Mouse (Mus musculus) lung, adult 2 months (tissue): ENCODE data around the gene Itga7. TPM values are rescaled to one million over a fixed set of nuclear protein-coding genes. Genes with fewer than 3 reads are reported as not detected.

ENCODE experiments used
- DNase-seq: peaks from one replicate; pipeline ENCODE4 v3.0.0; 2022
- H3K4me1 ChIP-seq: fragments of 200-500 bp; 2 replicates; pipeline ENCODE4 v1.6.1; 2011; ENCODE audit warnings: low read length; ENCODE audit not compliant: control insufficient read depth, insufficient read depth
- H3K4me3 ChIP-seq: fragments of 200-500 bp; replicated peaks from 2 replicates; pipeline ENCODE3; 2011; ENCODE audit warnings: low read depth, mild to moderate bottlenecking, control low read depth, low read length; ENCODE audit errors: extremely low read depth
- CTCF ChIP-seq: fragments of 200-500 bp; IDR thresholded peaks from 2 replicates; pipeline ENCODE4 v1.5.1; 2011; ENCODE audit warnings: mild to moderate bottlenecking, low read length, control low read depth; ENCODE audit not compliant: insufficient read depth
- POLR2A ChIP-seq: fragments of 200-500 bp; IDR thresholded peaks from 2 replicates; pipeline ENCODE4 v1.6.1; 2011; ENCODE audit warnings: low read depth, mild to moderate bottlenecking, control low read depth, low read length, borderline replicate concordance; ENCODE audit errors: extremely low read depth
- WGBS: fragments of 180-500 bp; shearing (Covaris S2); methylation state at CpG from one replicate; pipeline ENCODE4 v1.1.7; 2018; 5-methylcytosine and 5-hydroxymethylcytosine counted together
- polyA plus RNA-seq: library from polyadenylated mRNA; depleted of rRNA; stranded (reverse); fragments of >200 nt; gene quantifications from 2 replicates; pipeline ENCODE4 v1.2.3, GENCODE M21; 2012

Itga7 gene
- polyA plus RNA-seq, 1 experiment = 37.6 TPM

DNA sequence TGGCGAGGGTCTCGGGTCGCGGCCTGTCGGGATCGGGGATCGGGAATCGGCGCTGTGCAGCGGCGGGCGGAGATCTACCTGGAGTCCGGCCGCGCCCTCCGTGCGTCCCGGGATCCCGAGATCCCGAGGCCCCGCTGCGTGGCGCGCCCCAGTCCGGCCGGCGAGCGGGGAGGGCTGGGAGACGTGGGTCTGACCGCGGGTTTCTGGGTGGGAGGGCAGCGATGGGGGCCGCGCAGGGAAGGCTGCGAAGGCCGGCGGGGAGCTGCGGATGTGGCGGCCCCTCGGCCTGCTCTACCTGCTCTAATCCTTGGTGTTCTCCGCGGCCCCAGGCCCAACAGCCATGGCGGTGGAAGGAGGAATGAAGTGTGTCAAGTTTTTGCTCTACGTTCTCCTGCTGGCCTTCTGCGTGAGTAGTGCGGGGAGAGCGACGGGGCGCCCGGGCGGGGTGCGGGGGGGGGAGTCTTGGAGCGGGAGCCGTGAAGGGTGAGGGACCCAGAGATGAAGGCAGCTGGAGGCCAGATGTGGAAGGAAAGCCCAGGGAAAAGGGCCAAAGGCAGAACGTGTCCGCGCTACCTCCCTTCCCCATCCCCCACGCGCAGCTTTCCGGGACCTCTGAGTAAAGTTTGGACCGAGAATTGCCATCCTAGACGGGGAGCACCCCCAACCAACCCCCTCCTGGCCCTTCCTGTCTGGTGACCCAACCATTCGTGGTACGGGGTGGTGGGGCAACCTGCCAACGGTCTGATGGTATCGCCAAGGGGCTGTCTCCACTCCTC lies 23.4 kb upstream of the Itga7 start:
- DNase-seq = peak; percentile 54
- H3K4me1 ChIP-seq = no peaks in the 10 kb centered on the region
- WGBS = 2% methylated on average over 65 of the region's 66 CpGs
- H3K4me3 ChIP-seq = peak overlapping the region; percentile 65
- no peak for TF ChIP-seq CTCF
- no peak for TF ChIP-seq POLR2A

DNA sequence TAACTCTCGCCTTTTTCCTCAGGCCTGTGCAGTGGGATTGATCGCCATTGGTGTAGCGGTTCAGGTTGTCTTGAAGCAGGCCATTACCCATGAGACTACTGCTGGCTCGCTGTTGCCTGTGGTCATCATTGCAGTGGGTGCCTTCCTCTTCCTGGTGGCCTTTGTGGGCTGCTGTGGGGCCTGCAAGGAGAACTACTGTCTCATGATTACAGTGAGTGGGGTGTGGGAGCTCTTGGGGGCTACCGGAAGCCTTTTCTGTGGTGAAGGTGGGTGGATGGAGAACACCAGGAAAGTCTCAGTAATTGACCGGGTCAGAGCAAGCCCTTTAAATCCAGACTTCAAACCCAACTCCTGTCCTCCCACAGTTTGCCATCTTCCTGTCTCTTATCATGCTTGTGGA lies 22.2 kb upstream of the Itga7 start:
- WGBS = 79% methylated on average over 6 of the region's 6 CpGs
- no peak overlapping the region for H3K4me3 ChIP-seq
- no peak for TF ChIP-seq CTCF
- no peak for TF ChIP-seq POLR2A
- no peaks in the 10 kb centered on the region for H3K4me1 ChIP-seq
- DNase-seq = no peak

DNA sequence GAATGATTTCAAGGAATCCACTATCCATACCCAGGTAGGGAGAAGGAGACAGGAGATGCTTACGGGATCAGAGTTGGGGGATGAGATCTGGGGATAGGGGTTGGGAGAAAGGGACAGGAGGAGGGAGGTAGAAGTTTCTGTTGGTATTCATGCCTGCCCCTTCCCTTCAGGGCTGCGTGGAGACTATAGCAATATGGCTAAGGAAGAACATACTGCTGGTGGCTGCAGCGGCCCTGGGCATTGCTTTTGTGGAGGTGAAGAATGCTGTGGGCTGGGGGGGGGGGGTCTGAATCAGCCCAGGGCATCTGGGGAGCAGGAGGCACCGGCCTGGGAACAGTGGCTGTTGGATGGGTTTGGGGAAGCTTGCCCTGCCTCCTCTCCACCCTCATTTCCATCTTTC lies 21.4 kb upstream of the Itga7 start:
- TF ChIP-seq POLR2A (no peak), CTCF (no peak)
- DNase-seq = no peak
- WGBS = 83% methylated on average over 4 of the region's 4 CpGs
- no peak overlapping the region for H3K4me3 ChIP-seq
- no peaks in the 10 kb centered on the region for H3K4me1 ChIP-seq

DNA sequence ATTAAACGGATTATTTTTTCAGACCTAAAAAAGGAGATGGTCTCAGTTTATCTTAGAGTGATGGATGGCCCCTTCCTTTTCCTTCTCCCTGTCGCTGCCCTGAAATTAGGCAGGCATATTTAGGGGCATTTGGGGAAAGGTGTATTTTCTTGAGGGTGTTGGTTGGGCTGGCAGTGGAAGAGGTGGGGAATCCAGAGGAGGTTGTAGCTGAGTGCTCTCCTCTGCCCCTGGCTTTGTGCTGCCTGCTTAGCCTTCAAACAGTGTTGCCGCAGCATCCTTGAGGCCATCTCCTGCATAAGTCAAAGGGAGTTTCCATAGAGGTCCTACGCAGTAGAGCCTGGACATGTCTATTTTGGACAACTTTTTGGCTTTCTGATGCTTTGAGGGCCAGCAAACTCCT lies 20.8 kb upstream of the Itga7 start:
- DNase-seq = no peak
- TF ChIP-seq CTCF (no peak), POLR2A (no peak)
- WGBS = 70% methylated on average over 4 of the region's 4 CpGs
- no peaks in the 10 kb centered on the region for H3K4me1 ChIP-seq
- H3K4me3 ChIP-seq = no peak overlapping the region

DNA sequence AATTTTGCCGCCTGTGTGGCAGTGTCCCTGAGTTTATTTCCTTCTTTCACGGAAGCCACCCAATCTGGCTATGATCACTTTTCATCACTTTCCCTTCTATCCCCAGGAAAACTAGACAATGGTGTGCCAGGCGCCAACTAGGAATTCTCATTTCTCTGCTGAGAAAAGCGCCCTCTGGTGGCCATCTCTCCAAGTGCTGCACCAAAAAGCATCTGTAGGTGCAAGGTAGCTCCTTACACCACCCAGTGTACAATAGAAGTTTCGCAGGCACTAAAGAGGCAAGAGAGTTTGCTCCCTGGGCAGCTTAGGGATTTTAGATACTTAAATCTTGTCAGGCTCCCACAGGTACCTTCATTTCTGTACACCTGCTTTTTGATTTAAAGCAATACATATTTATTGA lies 20.4 kb upstream of the Itga7 start:
- no peak overlapping the region for H3K4me3 ChIP-seq
- TF ChIP-seq POLR2A (no peak), CTCF (peak; percentile 87)
- DNase-seq = peak; percentile 85
- no peaks in the 10 kb centered on the region for H3K4me1 ChIP-seq
- 3% methylated on average over 5 of the region's 5 CpGs for WGBS

DNA sequence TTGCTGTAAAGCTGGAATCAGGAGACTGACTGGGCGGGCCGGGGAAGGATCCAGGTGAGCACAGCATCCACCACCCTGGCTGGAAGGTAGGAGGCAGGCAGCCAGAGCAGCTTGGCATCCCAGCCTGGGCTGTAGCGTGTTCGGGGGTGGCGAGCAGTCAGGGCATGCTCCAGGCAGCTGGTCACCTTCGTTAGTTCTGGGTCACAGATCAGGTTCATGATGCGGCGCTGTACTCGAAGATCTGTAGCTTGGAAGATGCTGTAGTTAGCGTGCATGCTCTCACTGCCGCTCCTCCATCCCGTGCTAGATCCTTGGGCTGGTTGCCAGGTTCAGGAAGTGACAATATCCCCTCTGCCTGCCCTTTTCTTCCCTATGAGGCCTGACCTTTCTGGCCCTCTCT lies 19.9 kb upstream of the Itga7 start:
- H3K4me3 ChIP-seq = no peak overlapping the region
- no peaks in the 10 kb centered on the region for H3K4me1 ChIP-seq
- whole genome bisulfite sequencing = 84% methylated on average over 12 of the region's 12 CpGs
- TF ChIP-seq CTCF (no peak), POLR2A (0 out of 2 replicates have a peak, but pooled peaks have one; percentile 20)
- DNase-seq = no peak

DNA sequence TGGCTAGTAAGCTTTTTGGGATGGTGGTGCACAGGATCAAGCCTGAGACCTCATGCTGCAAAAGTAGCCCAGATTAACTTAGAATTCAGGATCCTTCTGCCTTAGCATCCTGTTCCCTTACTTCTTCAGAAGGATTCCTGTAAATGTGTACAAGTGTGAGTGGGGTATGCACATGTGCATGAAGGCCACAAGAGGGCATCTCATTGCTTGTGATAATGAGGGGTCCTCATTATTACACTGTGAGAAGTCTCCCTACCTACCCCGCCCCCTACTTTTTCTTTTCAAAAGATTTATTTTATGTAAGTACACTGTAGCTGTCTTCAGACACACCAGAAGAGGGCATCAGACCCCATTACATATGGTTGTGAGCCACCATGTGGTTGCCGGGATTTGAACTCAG lies 18.1 kb upstream of the Itga7 start:
- H3K4me1 ChIP-seq = no peaks in the 10 kb centered on the region
- 93% methylated on average over 2 of the region's 2 CpGs for WGBS
- TF ChIP-seq CTCF = no peak
- TF ChIP-seq POLR2A = no peak
- no peak overlapping the region for H3K4me3 ChIP-seq
- no peak for DNase-seq

DNA sequence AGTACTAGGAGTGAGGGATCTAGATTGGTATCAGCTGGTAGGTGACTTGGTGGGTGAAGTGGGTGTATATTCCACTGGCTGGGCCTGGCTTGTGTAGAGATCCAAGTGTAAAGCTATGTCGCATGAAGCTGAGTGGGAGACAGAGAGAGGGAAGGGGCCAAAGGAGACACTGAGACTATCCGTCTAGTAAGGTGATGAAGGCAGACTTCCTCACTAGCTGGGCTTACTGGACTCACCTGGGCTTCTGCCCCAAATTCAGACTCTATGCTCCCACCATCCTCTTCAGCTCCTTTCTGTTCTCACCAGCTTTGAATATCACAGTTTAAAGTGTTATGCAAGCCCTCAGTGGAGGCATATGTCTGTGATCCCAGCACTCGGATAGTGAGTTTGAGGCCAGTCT lies 17.0 kb upstream of the Itga7 start:
- no peak overlapping the region for H3K4me3 ChIP-seq
- no peak for DNase-seq
- TF ChIP-seq CTCF (no peak), POLR2A (no peak)
- 94% methylated on average over 3 of the region's 3 CpGs for WGBS
- peaks cover 1% of the 10 kb centered on the region; the same call in 1 of the 2 replicates for H3K4me1 ChIP-seq

DNA sequence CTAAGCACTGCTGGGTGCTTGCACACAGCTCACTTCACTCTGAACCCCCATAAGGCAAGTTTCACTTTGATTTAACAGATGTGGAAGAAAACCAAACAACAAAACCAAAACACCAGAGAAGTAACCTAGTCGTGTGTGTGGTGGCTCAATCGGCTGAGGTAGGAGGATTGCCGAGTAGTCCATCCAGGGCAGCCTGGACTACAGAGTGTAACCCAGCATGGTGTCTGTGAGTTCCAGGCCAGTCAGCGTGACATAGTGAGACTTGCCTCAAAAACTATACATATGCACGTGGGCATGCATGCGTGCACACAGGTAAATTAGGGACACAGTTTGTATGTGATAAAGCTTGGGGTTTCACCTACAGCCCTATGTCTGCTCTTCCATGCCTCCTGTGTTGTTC lies 16.2 kb upstream of the Itga7 start:
- 83% methylated on average over 6 of the region's 6 CpGs for WGBS
- H3K4me3 ChIP-seq = no peak overlapping the region
- peaks cover 8% of the 10 kb centered on the region; the same call in 1 of the 2 replicates for H3K4me1 ChIP-seq
- DNase-seq = no peak
- TF ChIP-seq CTCF (no peak), POLR2A (no peak)

DNA sequence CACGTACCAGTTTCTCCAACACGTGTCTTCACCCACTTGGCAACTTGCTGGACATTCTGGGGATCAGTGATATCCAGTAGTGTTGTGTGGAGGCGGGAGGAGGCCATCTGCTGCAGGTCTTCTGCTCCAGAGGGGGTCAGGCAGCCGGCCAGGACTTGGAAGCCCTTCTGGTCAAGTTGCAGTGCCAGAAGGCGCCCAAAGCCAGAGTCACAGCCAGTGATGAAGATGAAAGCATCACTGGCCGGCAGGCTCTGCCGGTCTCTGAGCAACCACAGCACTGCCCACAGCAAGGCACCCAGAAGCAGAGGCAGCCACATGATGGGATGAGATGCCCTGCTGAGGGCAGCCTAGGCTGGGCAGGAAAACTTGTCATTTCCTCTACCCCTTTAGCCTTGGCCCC lies 15.4 kb upstream of the Itga7 start:
- 65% methylated on average over 7 of the region's 7 CpGs for WGBS
- H3K4me3 ChIP-seq = no peak overlapping the region
- DNase-seq = no peak
- TF ChIP-seq CTCF (no peak), POLR2A (no peak)
- peaks cover 9% of the 10 kb centered on the region; the same call in 1 of the 2 replicates for H3K4me1 ChIP-seq
